Mouse (Mus musculus) inflammation-experienced regulatory T-cells, adult 6 months (primary cell): Measurements from ENCODE around the gene Hs1bp3. TPM values are rescaled to one million over a fixed set of nuclear protein-coding genes. Genes with fewer than 3 reads are reported as not detected.

Experiments used
- ATAC-seq: one replicate; pipeline ENCODE4 v1.8.0; 2017
- polyA plus RNA-seq, 3 experiments: library from polyadenylated mRNA; unstranded; fragments of 100-300 nt; shearing (Covaris generic); gene quantifications; one replicate each; pipeline ENCODE4 v1.2.1; 2017

The Hs1bp3 gene
- polyA plus RNA-seq, 3 experiments from 2014 or later, result 2.7 to 5.2 (median 5.1) TPM

DNA sequence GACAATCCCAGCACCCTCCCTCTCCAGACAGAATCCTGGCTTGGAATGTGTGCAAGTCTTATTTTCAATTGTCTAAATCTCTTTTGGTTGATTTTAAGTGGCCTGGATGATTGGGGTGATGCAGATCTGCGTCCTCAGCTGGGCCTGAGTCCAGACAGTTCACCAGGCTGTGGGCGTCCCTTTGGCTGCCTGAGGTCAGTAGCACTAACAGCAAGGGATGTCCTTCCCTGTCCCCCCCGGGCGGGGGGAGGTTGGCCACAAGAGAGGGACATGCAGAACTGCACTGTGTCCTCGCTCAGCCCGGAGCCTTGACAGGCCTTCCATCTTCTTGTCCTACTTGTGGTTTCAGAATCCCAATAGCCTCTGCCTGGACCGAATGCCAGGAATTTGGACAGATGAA is 52.1 kb downstream of the Hs1bp3 start:
- ATAC-seq, result no peak

DNA sequence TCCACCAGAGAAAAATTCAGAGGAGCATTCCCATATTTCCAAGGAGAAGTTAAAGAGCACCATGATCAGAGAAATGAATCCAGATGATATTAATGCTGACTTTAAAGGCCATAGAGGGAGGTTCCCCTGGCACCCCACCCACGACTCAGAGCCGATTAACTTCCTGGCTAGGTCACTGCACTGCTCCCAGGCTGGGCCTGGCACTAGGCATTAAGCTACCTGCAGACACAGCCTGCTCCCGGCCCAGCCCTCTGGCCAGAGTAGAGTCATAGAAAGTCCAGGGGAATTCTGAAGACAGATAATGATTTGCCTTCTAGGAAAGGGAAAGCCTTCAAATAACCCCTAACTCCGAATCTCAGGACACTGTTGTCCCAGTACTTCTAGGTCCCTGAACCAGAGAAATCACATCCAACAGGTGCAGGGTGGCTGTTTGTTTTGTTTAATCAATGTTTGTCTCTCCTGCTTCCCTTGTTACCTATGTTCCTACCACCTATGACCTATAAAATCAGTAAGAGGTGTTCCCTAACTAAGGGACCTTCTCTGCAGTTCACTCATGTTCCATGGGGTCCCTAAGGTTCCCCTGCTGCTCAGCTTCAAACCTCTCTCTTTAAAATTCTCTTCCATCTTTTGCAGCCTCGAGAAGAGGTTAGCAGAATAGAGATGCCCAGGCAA is 52.8 kb downstream of the Hs1bp3 start:
- no peak for ATAC-seq

DNA sequence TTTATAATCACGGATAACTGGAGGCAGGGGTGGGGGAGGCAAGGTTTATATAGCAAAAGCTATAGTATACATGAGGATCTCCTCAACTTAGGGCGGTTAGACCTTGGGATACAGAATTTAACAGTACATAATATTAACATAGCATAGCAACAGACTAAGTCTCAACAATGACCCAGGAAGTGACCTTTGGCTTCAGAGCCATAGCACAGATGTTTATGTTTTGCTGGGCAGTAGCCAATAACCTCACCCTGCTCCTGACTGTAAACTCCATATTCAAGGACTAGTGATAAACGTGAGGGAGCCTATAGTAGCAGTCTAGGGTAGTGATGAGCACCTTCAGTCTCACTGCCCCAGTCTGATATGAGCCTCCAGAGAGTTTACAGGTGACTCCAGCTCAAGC is 53.5 kb downstream of the Hs1bp3 start:
- no peak for ATAC-seq

DNA sequence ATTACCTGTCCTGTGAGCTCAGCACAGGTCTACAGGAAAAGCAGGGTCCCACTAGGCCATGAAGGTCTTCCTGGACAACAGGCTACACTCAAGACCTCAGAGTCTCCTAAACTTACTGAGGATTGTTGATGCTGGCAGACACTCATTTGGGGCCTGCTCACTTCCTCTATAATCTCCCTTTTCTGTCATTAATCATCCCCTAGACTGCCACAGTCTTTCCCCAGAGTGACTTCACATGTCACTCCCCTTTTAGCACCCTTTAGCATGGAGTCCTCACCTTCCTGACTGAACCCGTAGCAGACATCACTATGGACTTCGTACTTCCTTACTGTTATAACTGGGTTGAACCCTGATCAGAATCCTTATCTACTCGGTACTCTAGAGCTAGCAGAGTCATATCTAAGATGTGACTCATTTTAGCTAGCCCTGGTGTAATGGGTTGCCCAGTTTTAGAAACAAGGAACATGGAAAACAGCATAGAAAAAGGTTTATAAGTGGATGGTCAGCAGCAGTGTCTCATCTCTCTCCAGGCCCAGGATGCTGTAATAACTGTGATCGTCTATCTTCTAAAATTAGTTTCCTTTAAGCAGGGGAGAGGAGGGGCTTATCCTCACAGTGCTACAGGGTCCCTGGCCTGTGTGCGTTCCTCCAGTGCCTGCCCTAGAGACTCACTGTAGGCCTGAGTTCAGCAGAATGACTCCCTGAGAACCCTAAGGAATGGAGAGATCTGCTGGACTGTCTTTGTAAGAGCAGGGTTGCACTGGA is 58.7 kb downstream of the Hs1bp3 start:
- no peak for ATAC-seq

DNA sequence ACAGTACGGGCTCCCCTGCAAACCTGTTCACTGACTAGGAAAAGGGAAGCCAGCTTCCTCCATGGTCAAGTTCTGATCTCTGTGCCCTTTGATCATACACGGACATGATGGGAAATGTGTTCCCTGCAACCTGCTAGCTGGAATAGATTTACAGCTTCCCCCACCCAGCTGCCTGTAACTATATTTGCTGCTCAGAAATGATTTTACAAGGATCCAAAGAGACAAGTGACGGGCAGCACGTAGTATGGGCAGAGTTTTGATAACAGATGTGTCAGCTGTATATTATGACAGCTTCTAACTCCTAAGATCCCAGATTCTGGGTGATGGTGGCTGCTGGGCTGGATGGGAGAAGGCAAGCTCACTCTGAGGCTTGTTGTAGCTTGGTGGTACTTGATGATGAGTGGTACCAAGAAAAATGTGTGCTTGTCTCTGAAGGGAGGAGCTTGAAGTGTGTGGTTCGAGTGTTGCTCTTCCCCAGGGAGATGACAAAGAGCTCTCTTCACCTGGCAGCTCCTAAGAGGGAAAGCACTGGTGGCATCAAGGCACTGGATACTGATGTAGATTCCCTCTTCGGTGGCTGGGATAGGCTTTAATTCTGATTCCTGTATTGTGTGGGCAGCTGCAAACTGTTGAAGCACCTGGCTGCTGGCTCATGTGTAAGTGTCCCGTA is 59.4 kb downstream of the Hs1bp3 start:
- ATAC-seq, result no peak

DNA sequence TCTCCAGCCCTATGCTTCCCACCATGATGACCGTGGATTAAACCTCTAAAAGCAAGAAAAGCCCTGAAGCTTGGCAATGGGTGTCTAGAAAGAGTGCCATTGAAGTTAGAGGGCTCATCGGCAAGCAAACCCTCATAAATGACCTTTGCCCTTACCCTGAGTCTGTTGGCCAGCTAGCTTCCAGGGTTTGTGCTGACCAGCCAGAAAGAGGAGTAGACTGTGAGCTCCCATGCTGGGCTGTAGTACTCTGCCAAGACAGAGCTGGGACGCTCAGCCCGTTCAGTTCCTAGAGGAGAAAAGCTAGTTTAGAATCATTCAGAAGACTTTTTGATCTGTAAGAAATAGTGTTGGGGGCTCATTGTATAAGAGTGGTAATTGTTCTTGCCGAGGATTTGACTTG is 60.5 kb downstream of the Hs1bp3 start:
- no peak for ATAC-seq

DNA sequence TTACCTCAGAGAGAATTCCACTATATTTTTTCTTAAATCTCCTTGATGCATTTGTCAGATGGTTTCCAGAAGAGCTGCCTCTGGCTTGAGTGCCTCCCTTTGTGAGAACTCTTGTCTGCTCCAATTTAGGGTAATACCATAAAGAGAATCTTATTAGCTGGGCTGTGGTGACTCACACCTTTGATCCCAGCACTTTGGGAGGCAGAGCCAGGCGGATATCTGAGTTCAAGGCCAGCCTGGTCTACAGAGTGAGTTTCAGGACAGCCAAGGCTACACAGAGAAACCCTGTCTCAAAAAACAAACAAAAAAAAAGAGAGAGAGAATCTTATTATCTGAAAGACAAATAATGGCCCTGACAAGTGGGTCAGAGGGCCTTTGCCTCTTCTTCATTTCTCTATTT is 63.9 kb downstream of the Hs1bp3 start:
- no peak for ATAC-seq

DNA sequence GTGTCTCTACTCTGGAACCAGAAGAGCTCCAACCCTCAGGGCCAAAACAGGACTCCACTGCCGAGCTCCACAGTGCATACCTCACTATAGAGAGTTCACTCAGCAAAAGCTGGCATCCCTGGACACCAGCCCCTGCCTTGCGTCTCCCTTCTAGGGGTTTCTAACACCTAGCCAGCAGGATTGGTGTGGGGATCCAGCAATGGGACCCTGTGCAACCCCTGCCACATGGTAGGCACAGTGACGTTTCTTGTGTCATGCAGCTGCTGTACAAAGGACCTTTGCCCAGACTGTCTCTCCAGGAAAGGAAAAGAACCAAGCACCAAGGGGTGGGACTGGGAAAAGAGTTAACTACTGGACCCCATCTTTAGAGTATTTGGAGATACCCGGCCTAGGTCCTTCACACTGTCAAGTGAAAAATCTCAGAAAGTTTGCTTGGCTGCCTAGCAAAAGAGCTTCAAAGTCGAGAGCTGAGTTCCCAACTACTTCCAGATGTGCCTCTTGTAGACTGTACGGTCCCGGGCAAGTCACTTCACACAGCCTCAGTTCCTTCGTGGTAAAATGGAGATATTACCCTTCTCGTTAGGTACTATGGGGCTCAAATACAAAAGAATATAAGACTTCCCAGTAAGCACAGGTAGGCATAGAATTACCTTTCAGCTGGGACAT is 64.9 kb downstream of the Hs1bp3 start:
- ATAC-seq, result no peak

DNA sequence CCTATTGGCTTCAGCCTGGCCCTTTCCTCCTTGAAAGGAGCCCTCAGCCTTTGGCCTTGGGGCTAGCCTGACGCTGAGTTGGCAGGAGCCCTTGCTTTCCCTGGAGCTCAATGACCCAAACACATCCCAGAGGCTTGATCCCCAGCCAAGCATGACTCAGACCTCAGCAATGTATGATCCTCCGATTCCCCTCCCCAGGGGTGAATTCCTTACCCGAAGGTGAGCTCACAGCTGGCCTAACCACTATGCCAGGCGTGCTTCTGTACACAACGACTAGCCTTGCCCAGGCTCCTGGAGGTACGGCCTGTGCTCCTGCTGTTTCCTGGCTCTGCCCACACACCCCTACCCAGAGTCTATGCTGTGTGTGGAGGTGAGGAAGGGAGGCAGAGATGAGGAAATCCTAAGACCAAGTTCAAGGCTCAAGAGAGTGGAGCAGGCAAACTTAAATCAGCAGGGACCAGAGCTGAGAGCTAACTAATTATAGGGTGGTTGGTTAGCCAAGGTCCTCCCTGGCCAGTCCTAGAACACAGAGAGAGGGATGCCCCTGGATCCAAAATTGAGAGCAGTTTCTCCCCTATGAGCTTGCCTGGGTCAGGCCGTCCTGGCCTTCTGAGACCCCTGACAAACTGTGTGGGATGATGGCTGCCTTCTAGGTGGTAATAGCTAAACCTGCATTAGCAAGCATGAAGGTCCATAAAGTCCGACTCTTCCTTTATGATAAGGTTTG is 66.7 kb downstream of the Hs1bp3 start:
- ATAC-seq, result no peak

DNA sequence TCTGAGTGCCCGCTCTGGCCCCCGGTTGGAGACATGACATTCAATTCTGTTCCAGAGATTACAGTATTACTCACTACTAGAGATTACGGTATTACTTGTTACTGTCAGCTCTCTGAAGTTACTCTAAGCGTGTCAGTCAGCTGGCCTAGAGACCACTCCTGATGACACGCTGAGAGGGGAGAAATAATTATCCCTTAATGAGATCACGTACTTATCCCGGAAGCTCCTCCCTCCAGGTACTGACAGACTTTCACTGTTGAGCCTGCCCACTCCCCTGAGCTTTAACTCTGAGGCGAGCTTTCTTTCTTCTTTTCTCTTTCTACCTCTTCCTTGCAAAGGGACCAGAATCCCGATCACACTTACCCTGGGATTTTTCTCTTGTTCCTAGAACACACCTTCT is 67.7 kb downstream of the Hs1bp3 start:
- ATAC-seq, result no peak

DNA sequence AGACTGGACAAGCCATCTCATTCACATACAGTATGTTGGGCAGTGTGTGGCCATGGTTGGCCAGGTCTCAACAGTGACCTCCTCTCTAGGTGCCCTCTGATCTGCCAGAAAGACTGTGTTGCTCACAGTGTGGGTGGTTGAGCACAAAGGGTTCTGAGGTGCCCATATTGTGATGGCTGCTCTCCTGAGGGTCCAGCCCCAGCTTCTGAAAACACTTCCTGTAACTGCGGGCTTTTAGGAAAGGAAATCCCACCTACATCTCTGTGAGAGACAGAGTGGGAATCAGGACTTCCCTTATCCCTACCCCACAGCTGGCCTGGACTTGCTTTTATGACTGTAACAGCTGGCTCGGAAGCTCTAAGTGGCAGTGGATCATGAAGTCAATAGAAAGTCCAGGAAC is 68.7 kb downstream of the Hs1bp3 start:
- no peak for ATAC-seq

DNA sequence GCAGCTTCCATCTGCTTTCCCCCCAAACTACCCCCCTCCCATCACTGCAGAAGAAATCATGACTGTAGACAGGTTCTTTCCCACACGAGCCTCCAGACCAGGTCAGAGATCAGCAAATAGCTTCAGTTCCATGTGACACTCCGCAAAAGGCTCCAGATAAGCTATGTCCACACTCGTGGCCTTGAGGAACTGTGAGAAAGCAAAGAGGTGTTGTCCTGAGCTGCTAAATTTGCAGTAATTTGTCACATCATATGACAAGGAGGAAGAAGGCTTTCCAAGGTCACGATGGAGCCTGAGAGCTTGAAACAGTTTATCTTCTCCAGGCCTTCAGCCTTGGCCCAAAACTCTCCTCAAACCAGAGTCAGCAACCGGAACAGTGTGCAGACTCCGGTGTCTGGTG is 70.6 kb downstream of the Hs1bp3 start:
- no peak for ATAC-seq

DNA sequence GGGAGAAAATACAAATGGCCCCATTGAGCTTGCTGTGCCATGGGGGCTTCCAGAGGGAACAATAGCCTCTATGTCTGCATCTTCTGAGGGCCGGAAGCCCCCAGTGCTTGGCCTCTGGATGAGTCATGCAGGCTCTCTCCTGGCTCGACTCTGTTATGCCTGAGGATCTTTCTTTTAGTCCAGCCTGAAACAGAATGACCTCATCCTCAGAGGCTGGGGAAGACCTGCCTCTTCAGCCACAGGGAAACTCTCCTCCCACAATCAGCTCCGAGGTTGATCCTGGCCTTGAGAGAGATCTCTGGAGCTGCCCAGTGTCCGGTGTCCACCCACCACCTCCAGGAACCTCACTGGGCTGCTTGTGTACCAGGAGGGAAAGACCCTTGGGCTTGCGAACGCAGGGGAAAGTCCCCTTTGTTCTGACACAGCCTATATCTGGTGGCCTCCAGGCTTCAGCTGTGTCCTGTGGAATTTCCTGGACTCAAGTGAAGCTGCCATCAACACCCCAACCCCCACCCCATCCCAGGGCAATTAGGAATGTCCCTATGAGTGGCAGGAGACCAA is 73.3 kb downstream of the Hs1bp3 start:
- no peak for ATAC-seq

DNA sequence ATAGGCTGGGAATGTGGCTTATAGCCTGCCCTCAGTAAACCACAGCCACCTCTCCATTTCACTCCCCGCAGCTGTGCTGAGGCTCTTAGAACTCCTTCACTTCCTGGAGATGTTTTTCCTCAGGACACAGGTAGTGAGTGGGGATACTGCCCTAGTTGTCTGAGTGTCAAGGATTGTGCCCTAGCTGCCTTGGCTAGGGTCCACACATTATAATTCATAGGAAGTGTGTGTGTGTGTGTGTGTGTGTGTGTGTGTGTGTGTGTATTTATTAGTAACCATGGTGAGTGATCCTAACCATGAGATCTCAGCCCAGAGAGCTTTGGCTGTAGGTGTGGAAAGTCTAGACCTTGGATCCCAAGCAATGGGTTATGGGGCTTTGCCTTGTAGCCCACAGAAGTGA is 74.0 kb downstream of the Hs1bp3 start:
- no peak for ATAC-seq

DNA sequence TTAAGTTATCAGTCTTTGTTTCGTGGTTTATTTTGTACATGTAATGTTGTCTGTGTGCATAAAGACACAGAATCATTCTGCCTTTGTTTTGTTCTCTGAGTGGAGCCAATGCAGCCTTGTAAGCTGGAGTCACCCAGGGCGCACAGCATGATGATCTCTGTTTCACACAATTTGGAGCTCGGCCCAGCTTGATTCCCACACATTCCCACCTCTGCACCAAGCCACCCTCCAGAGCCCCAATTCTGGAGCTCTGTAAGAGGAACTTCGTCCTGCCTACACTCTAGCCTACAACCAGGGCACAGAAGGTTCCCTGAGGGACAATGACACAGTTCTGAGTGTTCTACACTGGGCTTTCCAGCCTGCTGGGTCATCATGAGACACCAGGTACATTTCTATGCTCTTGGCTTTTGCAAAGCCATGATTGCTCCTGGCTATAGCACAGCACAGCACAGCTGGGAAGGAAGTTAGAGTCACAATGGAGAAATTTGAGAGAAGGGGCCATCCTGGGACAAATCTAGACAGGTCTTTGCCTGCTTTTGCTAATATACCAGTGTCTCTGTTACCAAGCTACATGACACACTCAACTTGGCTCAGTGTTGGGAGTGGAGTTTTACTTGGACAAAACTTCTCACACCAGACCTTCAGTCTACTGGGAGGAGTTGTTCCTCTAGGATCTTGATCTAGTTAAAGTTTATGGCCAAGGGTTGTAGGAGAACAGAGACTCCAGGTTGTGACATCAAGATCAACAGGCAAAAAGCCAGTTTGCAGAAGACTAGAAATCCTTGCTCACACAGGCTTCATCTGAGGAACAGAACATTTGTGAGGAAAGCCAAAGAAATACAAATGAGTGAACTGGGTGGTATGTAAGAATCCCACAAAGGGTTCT is 75.5 kb downstream of the Hs1bp3 start:
- ATAC-seq, result no peak

DNA sequence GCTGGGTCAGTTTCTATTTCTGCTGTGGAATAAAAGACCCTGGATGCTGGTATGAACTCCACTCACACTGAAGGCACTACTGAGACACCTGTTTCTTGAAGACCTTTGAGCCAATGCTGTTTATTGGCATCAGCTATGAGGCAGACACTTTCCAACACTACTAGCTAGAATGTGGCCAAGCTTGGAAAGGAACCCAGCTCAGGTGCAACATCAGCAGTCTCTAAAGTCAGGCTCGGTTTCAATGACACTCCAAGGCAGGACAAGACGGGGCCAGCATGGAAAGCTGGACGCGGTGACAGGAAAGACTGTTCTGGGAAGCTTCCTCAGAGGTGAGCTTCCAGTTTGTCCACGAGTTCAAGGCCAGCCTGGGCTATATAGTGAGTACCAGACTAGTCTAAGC is 80.0 kb downstream of the Hs1bp3 start:
- ATAC-seq, result no peak

Other genes with a start within 250 kb of the Hs1bp3 start
- gene Ldah, start 105.3 kb upstream of the Hs1bp3 start, polyA plus RNA-seq, result 100 to 1,000 TPM; 100 to 119 (median 109) TPM
- gene Gdf7, start 11.5 kb upstream of the Hs1bp3 start, polyA plus RNA-seq, result not detected
- gene Rhob, start 186.6 kb downstream of the Hs1bp3 start, polyA plus RNA-seq, result 1 to 10 TPM in 2 of 3 experiments, under 1 TPM in 1; 0.15 to 2.8 (median 1.7) TPM